Mouse (Mus musculus) heart, postnatal 0 days (tissue): ENCODE results near the gene Tln2. TPM values are rescaled to one million over a fixed set of nuclear protein-coding genes. Genes with fewer than 3 reads are reported as not detected.

Experiments
- ATAC-seq: fragments of 200-750 bp; cut with Nextera tagmentation; 2 replicates; pipeline ENCODE4 v1.8.0; 2017; ENCODE audit warnings: low read depth, moderate number of reproducible peaks, moderate library complexity; ENCODE audit not compliant: insufficient read depth
- DNase-seq: peaks from one replicate; pipeline ENCODE4 v3.0.0-alpha.2; 2016; ENCODE audit warnings: low spot score
- H3K27ac ChIP-seq: fragments of 300-500 bp; sonication (generic); 2 replicates; pipeline ENCODE4 v1.5.1; 2014; ENCODE audit warnings: low read depth, mild to moderate bottlenecking
- H3K27me3 ChIP-seq: fragments of 300-500 bp; sonication (generic); 2 replicates; pipeline ENCODE4 v1.6.1; 2014; ENCODE audit warnings: low read length, mixed read lengths; ENCODE audit not compliant: control insufficient read depth, insufficient read depth
- H3K36me3 ChIP-seq: fragments of 300-500 bp; sonication (generic); replicated peaks from 2 replicates; pipeline ENCODE4 v1.6.1; 2014; ENCODE audit warnings: low read length, mixed read lengths; ENCODE audit not compliant: control insufficient read depth, insufficient read depth
- H3K4me1 ChIP-seq: fragments of 300-500 bp; sonication (generic); 2 replicates; pipeline ENCODE4 v1.6.1; 2014; ENCODE audit warnings: antibody characterized with exemption; ENCODE audit not compliant: control insufficient read depth, insufficient read depth
- H3K4me2 ChIP-seq: fragments of 300-500 bp; sonication (generic); 2 replicates; pipeline ENCODE4 v1.6.1; 2014; ENCODE audit warnings: low read depth, mild to moderate bottlenecking, low read length, moderate library complexity
- H3K4me3 ChIP-seq: fragments of 300-500 bp; sonication (generic); 2 replicates; pipeline ENCODE4 v1.5.1; 2014; ENCODE audit warnings: low read depth, low read length
- H3K9ac ChIP-seq: fragments of 300-500 bp; sonication (generic); replicated peaks from 2 replicates; pipeline ENCODE4 v1.6.1; 2014; ENCODE audit warnings: low read depth, low read length, mixed read lengths
- H3K9me3 ChIP-seq: fragments of 300-500 bp; sonication (generic); replicated peaks from 2 replicates; pipeline ENCODE4 v1.6.1; 2016; ENCODE audit warnings: low read length; ENCODE audit not compliant: control insufficient read depth
- CTCF ChIP-seq: IDR thresholded peaks from 2 replicates; pipeline ENCODE4 v1.5.1; 2016; ENCODE audit warnings: antibody characterized with exemption, control low read depth, low read depth
- EP300 ChIP-seq: IDR thresholded peaks from 2 replicates; pipeline ENCODE4 v1.6.1; 2016; ENCODE audit warnings: antibody characterized with exemption, low read depth
- WGBS: fragments of 180-500 bp; shearing (Covaris S2); extraction: QIAGEN DNeasy Blood & Tissue Kit; methylation state at CpG from one replicate; pipeline ENCODE4 v1.1.7; 2014; 5-methylcytosine and 5-hydroxymethylcytosine counted together
- polyA plus RNA-seq: library from polyadenylated mRNA; unstranded; fragments of >200 nt; fragmentation: Nextera tagmentation; extraction: Ambion mirVana; gene quantifications from 2 replicates; pipeline ENCODE4 v1.2.1, GENCODE M21; 2015
- total RNA-seq: library from RNA; depleted of rRNA; stranded (reverse); fragments of >200 nt; gene quantifications from 2 replicates; pipeline ENCODE4 v1.2.3, GENCODE M21; 2014; ENCODE audit warnings: low replicate concordance

The Tln2 gene
- total and polyA plus RNA-seq, 2 experiments from 2014 or later, result 67.0 to 92.6 TPM

GRCm38 (mm10) chr9:67354356-67354755, 205.1 kb downstream of the Tln2 start:
- TF ChIP-seq CTCF (no peak), EP300 (no peak)
- no peaks in the 10 kb centered on the region for H3K4me1 ChIP-seq
- H3K4me3 ChIP-seq, result no peak overlapping the region
- ATAC-seq, result no peak
- no peaks in the 10 kb centered on the region for H3K9me3 ChIP-seq
- H3K27me3 ChIP-seq, result no peaks in the 10 kb centered on the region
- DNase-seq, result no peak
- H3K36me3 ChIP-seq, result peaks cover 10% of the 10 kb centered on the region
- H3K4me2 ChIP-seq, result no peak overlapping the region
- H3K9ac ChIP-seq, result no peak overlapping the region
- no peak overlapping the region for H3K27ac ChIP-seq
- 90% methylated on average over 14 of the region's 14 CpGs for WGBS

- no peaks in the 10 kb centered on the region for H3K4me1 ChIP-seq
- ATAC-seq (no peak), DNase-seq (peak; percentile 39)
- H3K4me3 ChIP-seq, result no peak overlapping the region
- no peak overlapping the region for H3K9ac ChIP-seq
- TF ChIP-seq EP300, result no peak
- TF ChIP-seq CTCF, result no peak
- no peak overlapping the region for H3K4me2 ChIP-seq
- H3K36me3 ChIP-seq, result peaks cover 10% of the 10 kb centered on the region
- H3K9me3 ChIP-seq, result no peaks in the 10 kb centered on the region
- WGBS, result 40% methylated on average over 7 of the region's 7 CpGs
- no peaks in the 10 kb centered on the region for H3K27me3 ChIP-seq
- no peak overlapping the region for H3K27ac ChIP-seq
Observed at GRCm38 (mm10) chr9:67353365-67353764, 206.1 kb downstream of the Tln2 start.

DNA sequence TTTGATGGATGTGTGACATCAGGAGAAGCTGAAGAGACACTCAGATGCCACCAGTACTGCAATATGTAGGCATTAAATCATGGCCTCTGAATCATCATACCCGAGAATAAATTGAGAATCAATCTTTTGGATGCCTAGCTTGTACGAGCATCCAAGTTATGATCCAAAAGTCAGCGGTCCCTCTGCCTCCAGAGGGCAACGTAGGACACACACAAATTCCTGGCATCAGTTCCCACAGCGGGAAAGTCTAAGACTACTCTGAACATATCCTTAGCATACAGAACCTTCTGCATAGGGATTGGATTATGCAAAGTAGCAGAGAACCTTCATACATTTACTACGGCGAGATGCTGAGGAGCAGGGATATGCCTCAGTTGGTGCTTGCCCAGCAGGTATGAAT, 210.5 kb downstream of the Tln2 start:
- DNase-seq (no peak), ATAC-seq (no peak)
- Histone ChIP-seq H3K27me3 (no peaks in the 10 kb centered on the region), H3K4me2 (no peak overlapping the region), H3K36me3 (peaks cover 41% of the 10 kb centered on the region), H3K9me3 (no peaks in the 10 kb centered on the region), H3K4me3 (no peak overlapping the region), H3K9ac (no peak overlapping the region), H3K27ac (no peak overlapping the region), H3K4me1 (no peaks in the 10 kb centered on the region)
- WGBS, result 70% methylated on average over 7 of the region's 7 CpGs
- TF ChIP-seq CTCF (peak; percentile 31; the same call in 1 of the 2 replicates), EP300 (no peak)

DNA sequence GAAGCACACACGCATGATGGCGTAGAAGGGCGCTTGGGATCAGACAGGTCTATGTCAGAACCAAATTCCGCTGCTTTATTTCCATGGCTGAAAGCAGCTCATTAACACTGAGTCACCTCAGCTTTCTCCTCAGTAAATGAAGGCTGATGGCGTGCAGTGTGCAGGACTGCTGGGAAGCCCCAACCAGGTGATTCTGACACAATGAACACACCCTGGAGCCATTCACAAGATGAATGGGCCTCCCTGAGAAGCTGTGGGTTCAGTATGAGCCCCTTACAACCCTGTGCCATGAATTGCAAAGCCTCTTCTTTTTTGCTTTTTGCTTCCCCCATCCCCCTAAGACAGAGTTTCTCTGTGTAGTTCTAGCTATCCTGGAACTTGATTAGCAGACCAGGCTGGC, 212.3 kb downstream of the Tln2 start:
- H3K27ac ChIP-seq, result no peak overlapping the region
- H3K27me3 ChIP-seq, result no peaks in the 10 kb centered on the region
- ATAC-seq (no peak), DNase-seq (no peak)
- H3K9me3 ChIP-seq, result no peaks in the 10 kb centered on the region
- no peak overlapping the region for H3K9ac ChIP-seq
- H3K36me3 ChIP-seq, result peaks cover 53% of the 10 kb centered on the region
- H3K4me2 ChIP-seq, result no peak overlapping the region
- TF ChIP-seq CTCF, result no peak
- TF ChIP-seq EP300, result no peak
- 98% methylated on average over 5 of the region's 5 CpGs for WGBS
- H3K4me3 ChIP-seq, result no peak overlapping the region
- no peaks in the 10 kb centered on the region for H3K4me1 ChIP-seq

- no peak for DNase-seq
- Histone ChIP-seq H3K9ac (no peak overlapping the region), H3K27me3 (no peaks in the 10 kb centered on the region), H3K9me3 (no peaks in the 10 kb centered on the region), H3K4me3 (no peak overlapping the region), H3K36me3 (peaks cover 25% of the 10 kb centered on the region), H3K27ac (no peak overlapping the region), H3K4me2 (no peak overlapping the region), H3K4me1 (no peaks in the 10 kb centered on the region)
- ATAC-seq, result no peak
- 81% methylated on average over 3 of the region's 3 CpGs for WGBS
- no peak for TF ChIP-seq EP300
- TF ChIP-seq CTCF, result no peak
Observed at GRCm38 (mm10) chr9:67331281-67331680, 228.2 kb downstream of the Tln2 start.

DNA sequence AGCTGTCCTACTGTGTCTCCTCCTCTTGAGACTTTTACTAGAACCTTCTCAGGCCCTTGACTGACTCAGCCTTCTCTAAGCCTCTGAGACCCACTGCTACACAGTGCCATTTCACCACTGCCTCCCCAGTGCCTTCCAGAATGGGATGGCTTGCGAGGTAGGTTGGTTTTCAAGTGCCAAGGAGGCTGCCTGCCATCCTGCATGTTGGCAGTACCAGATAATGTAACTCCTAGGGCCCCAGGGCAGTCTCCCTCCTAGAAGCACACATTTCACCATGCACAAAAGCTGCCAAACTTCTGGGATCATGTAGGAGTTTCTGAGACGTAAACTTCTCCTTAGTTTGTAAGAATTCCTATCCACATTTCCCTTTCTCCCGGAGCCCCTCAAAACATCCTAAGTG, 231.1 kb downstream of the Tln2 start:
- H3K27ac ChIP-seq, result no peak overlapping the region
- WGBS, result 84% methylated on average over 3 of the region's 3 CpGs
- H3K4me2 ChIP-seq, result no peak overlapping the region
- H3K4me1 ChIP-seq, result no peaks in the 10 kb centered on the region
- no peak for ATAC-seq
- peaks cover 15% of the 10 kb centered on the region for H3K36me3 ChIP-seq
- TF ChIP-seq EP300, result no peak
- TF ChIP-seq CTCF, result no peak
- no peak overlapping the region for H3K4me3 ChIP-seq
- H3K9ac ChIP-seq, result no peak overlapping the region
- no peak for DNase-seq
- H3K27me3 ChIP-seq, result no peaks in the 10 kb centered on the region
- no peaks in the 10 kb centered on the region for H3K9me3 ChIP-seq
